ENCODE assay signal across 9 mouse cellular contexts in the genomic region with DNA sequence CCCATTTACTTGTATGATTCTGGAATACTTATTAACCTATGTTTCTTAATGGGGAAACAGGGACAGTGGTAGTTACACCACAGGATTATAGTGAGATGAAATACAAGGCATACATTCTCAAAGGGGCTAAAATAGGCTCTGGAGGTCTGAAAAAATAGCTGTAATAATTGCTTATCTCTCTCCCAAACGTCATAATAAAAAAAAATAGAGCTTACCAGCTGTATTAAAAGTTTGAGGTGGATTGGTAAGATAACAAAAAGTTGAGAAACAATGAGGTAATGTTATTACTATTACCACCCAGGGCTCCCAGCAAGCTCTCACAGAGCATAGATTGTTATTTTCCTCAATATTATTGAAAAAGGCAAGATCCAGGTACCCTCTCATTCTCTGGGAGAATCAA. TPM values are rescaled to one million over a fixed set of nuclear protein-coding genes. Genes with fewer than 3 reads are reported as not detected.
DNase-seq lines count a peak whose midpoint lies in the region; ATAC-seq and TF ChIP-seq lines count a peak whose summit lies in the region.
"Had no signal": no experiment of that assay in that cellular context is flagged by ENCODE, and none has a peak within 500 bp of the region (broad histone marks: within the 10 kb centered on the region; RNA-seq: fewer than 3 reads in every experiment).

No protein-coding gene starts in this region.

- no peak for ATAC-seq in heart, embryonic 11.5 days (replicated peaks; ENCODE audit: insufficient number of reproducible peaks, low FRiP score, low TSS enrichment)
- no peak for ATAC-seq in forebrain, embryonic 16.5 days
- no peak for ATAC-seq in liver, embryonic 16.5 days (ENCODE audit: low read depth)

- no peaks in the 10 kb centered on the region for H3K4me1 ChIP-seq in heart, embryonic 11.5 days (ENCODE audit: control insufficient read depth, insufficient read depth, low read length)
- H3K4me1 ChIP-seq in E14TG2a.4 (replicated peaks; ENCODE audit: low read depth, low read length), result peaks cover 17% of the 10 kb centered on the region
- H3K4me1 ChIP-seq in forebrain, embryonic 16.5 days (replicated peaks; ENCODE audit: control insufficient read depth, insufficient read depth, low read length), result peaks cover 16% of the 10 kb centered on the region; the same call in 1 of the 2 replicates
- H3K4me1 ChIP-seq in liver, embryonic 16.5 days (ENCODE audit: control insufficient read depth, low read depth, low read length), result peaks cover 13% of the 10 kb centered on the region

- H3K4me2 ChIP-seq in heart, embryonic 11.5 days, result peak overlapping the region; percentile 99
- peak overlapping the region; percentile 80 for H3K4me2 ChIP-seq in forebrain, embryonic 16.5 days (ENCODE audit: low read length)
- peak overlapping the region; percentile 88 for H3K4me2 ChIP-seq in liver, embryonic 16.5 days (ENCODE audit: low read depth, low read length)

- DNase-seq in heart, adult 8-10 months (ENCODE audit: low spot score), result no peak
- DNase-seq in ovary, adult 18-20 months (ENCODE audit: low spot score), result no peak
- no peak for DNase-seq in right cerebral cortex, postnatal 14 days
- DNase-seq in retina, postnatal 1 day, result no peak
- DNase-seq: layer of hippocampus, postnatal 36 days had no signal

- no peaks in the 10 kb centered on the region for H3K27me3 ChIP-seq in heart, embryonic 11.5 days (ENCODE audit: control insufficient read depth, insufficient read depth, low read length)
- H3K27me3 ChIP-seq in E14TG2a.4 (ENCODE audit: insufficient read depth, low read length), result no peaks in the 10 kb centered on the region
- no peaks in the 10 kb centered on the region for H3K27me3 ChIP-seq in forebrain, embryonic 16.5 days (replicated peaks; ENCODE audit: control insufficient read depth, insufficient read depth, low read length)
- no peaks in the 10 kb centered on the region for H3K27me3 ChIP-seq in liver, embryonic 16.5 days (ENCODE audit: control insufficient read depth, insufficient read depth, low read depth, low read length)

- no peak overlapping the region for H3K27ac ChIP-seq in heart, embryonic 11.5 days (ENCODE audit: low read depth, low read length)
- H3K27ac ChIP-seq in forebrain, embryonic 16.5 days (ENCODE audit: low read length), result no peak overlapping the region
- no peak overlapping the region for H3K27ac ChIP-seq in liver, embryonic 16.5 days (ENCODE audit: low read length)

- 3% methylated on average over 1 of the region's 1 CpGs for WGBS in heart, embryonic 11.5 days (ENCODE audit: insufficient replicate concordance)
- WGBS in forebrain, embryonic 16.5 days, result 3% methylated on average over 1 of the region's 1 CpGs
- WGBS in liver, embryonic 16.5 days (ENCODE audit: insufficient replicate concordance), result 3% methylated on average over 1 of the region's 1 CpGs

- TF ChIP-seq CTCF in E14TG2a.4 (conservative IDR thresholded peaks at IDR 0.05; ENCODE audit: low read length), result no peak

- no peaks in the 10 kb centered on the region for H3K36me3 ChIP-seq in heart, embryonic 11.5 days (ENCODE audit: control insufficient read depth, insufficient read depth, low read length)
- peaks cover 13% of the 10 kb centered on the region; the same call in 1 of the 2 replicates for H3K36me3 ChIP-seq in E14TG2a.4 (ENCODE audit: insufficient read depth, low read length)
- no peaks in the 10 kb centered on the region; the same call in 1 of the 2 replicates for H3K36me3 ChIP-seq in forebrain, embryonic 16.5 days (ENCODE audit: control insufficient read depth, insufficient read depth)
- no peaks in the 10 kb centered on the region for H3K36me3 ChIP-seq in liver, embryonic 16.5 days (ENCODE audit: control insufficient read depth, insufficient read depth)

- H3K9ac ChIP-seq in heart, embryonic 11.5 days (ENCODE audit: low read depth, low read length), result peak overlapping the region; percentile 75
- H3K9ac ChIP-seq in forebrain, embryonic 16.5 days (replicated peaks; ENCODE audit: low read depth, low read length), result peak overlapping the region; percentile 82
- peak overlapping the region; percentile 82 for H3K9ac ChIP-seq in liver, embryonic 16.5 days (ENCODE audit: low read depth, low read length)

- no peaks in the 10 kb centered on the region for H3K9me3 ChIP-seq in heart, embryonic 11.5 days (replicated peaks; ENCODE audit: control insufficient read depth, low read length)
- no peaks in the 10 kb centered on the region for H3K9me3 ChIP-seq in E14TG2a.4 (ENCODE audit: low read length)
- no peaks in the 10 kb centered on the region for H3K9me3 ChIP-seq in forebrain, embryonic 16.5 days (ENCODE audit: control insufficient read depth, low read length)
- no peaks in the 10 kb centered on the region for H3K9me3 ChIP-seq in liver, embryonic 16.5 days (replicated peaks; ENCODE audit: control insufficient read depth, low read length)

- peak overlapping the region; percentile 71 for H3K4me3 ChIP-seq in heart, embryonic 11.5 days (ENCODE audit: low read depth, low read length)
- peak overlapping the region; percentile 95 for H3K4me3 ChIP-seq in E14TG2a.4 (replicated peaks; ENCODE audit: low read length)
- peak overlapping the region; percentile 59 for H3K4me3 ChIP-seq in forebrain, embryonic 16.5 days (replicated peaks; ENCODE audit: low read length)
- peak overlapping the region; percentile 76 for H3K4me3 ChIP-seq in liver, embryonic 16.5 days (ENCODE audit: low read depth, low read length)

RNA-seq across cellular contexts. Expression of gene Ctns, which starts 0.7 kb away (rescaled TPM):
- polyA plus RNA-seq in heart, embryonic 11.5 days (2014; fragmentation: Nextera tagmentation; extraction: Ambion mirVana), result 12.7 and 14.9 TPM in 2 replicates
- total RNA-seq in heart, adult 8-10 months (2022), result 1 to 10 TPM; 7.5 to 10.0 (median 9.6) TPM
- 20.6 and 21.5 TPM in 2 replicates for polyA plus RNA-seq in forebrain, embryonic 16.5 days (2015; fragmentation: Nextera tagmentation; extraction: Ambion mirVana)
- 8.0 and 8.6 TPM in 2 replicates for polyA plus RNA-seq in liver, embryonic 16.5 days (2015; fragmentation: Nextera tagmentation; extraction: Ambion mirVana)

RNA-seq across cellular contexts. Expression of gene Shpk, which starts 1.1 kb away (rescaled TPM):
- 0.31 and 0.94 TPM in 2 replicates for polyA plus RNA-seq in heart, embryonic 11.5 days (2014; fragmentation: Nextera tagmentation; extraction: Ambion mirVana)
- 1 to 10 TPM in 3 of 4 experiments, under 1 TPM in 1; 0.68 to 1.7 (median 1.4) TPM for total RNA-seq in heart, adult 8-10 months (2022)
- polyA plus RNA-seq in forebrain, embryonic 16.5 days (2015; fragmentation: Nextera tagmentation; extraction: Ambion mirVana), result 1.3 and 1.8 TPM in 2 replicates
- polyA plus RNA-seq in liver, embryonic 16.5 days (2015; fragmentation: Nextera tagmentation; extraction: Ambion mirVana), result 3.0 and 4.4 TPM in 2 replicates

RNA-seq across cellular contexts. Expression of gene Tax1bp3, which starts 21.3 kb away (rescaled TPM):
- 264 and 272 TPM in 2 replicates for polyA plus RNA-seq in heart, embryonic 11.5 days (2014; fragmentation: Nextera tagmentation; extraction: Ambion mirVana)
- 10 to 100 TPM; 36.7 to 52.6 (median 46.8) TPM for total RNA-seq in heart, adult 8-10 months (2022)
- 166 and 182 TPM in 2 replicates for polyA plus RNA-seq in forebrain, embryonic 16.5 days (2015; fragmentation: Nextera tagmentation; extraction: Ambion mirVana)
- 33.6 and 33.8 TPM in 2 replicates for polyA plus RNA-seq in liver, embryonic 16.5 days (2015; fragmentation: Nextera tagmentation; extraction: Ambion mirVana)

RNA-seq across cellular contexts. Expression of gene Emc6, which starts 21.4 kb away (rescaled TPM):
- polyA plus RNA-seq in heart, embryonic 11.5 days (2014; fragmentation: Nextera tagmentation; extraction: Ambion mirVana), result 94.3 and 112 TPM in 2 replicates
- 10 to 100 TPM; 80.9 to 93.8 (median 89.9) TPM for total RNA-seq in heart, adult 8-10 months (2022)
- polyA plus RNA-seq in forebrain, embryonic 16.5 days (2015; fragmentation: Nextera tagmentation; extraction: Ambion mirVana), result 119 and 127 TPM in 2 replicates
- polyA plus RNA-seq in liver, embryonic 16.5 days (2015; fragmentation: Nextera tagmentation; extraction: Ambion mirVana), result 69.5 and 72.1 TPM in 2 replicates

RNA-seq across cellular contexts. Expression of gene Trpv1, which starts 35.9 kb away (rescaled TPM):
- polyA plus RNA-seq in heart, embryonic 11.5 days (2014; fragmentation: Nextera tagmentation; extraction: Ambion mirVana), result 0.16 TPM in 1 of 2 replicates, not detected in the other
- total RNA-seq in heart, adult 8-10 months (2022), result under 1 TPM in 1 of 4 experiments, not detected in 3; 0.09 TPM
- not detected in 2 replicates for polyA plus RNA-seq in forebrain, embryonic 16.5 days (2015; fragmentation: Nextera tagmentation; extraction: Ambion mirVana)
- polyA plus RNA-seq in liver, embryonic 16.5 days (2015; fragmentation: Nextera tagmentation; extraction: Ambion mirVana), result 0.48 and 0.65 TPM in 2 replicates
